Mouse (Mus musculus) adrenal gland, postnatal 36 days (tissue): ENCODE data around the gene Vmn1r3. TPM values are rescaled to one million over a fixed set of nuclear protein-coding genes. Genes with fewer than 3 reads are reported as not detected.

ENCODE experiments used
- total RNA-seq, 2 experiments: library from RNA; stranded (reverse); gene quantifications; 2 replicates each; pipeline ENCODE4 v1.2.3; 2021

Gene Vmn1r3
- total RNA-seq, 2 experiments from 2014 or later = 0.40 TPM; not detected in 1

Other genes starting within 250 kb of the Vmn1r3 start
- gene Vmn1r2, start 18.0 kb downstream of the Vmn1r3 start, total RNA-seq = not detected